Mouse (Mus musculus): ENCODE measurements around the gene Mras.

Mras gene

DNA sequence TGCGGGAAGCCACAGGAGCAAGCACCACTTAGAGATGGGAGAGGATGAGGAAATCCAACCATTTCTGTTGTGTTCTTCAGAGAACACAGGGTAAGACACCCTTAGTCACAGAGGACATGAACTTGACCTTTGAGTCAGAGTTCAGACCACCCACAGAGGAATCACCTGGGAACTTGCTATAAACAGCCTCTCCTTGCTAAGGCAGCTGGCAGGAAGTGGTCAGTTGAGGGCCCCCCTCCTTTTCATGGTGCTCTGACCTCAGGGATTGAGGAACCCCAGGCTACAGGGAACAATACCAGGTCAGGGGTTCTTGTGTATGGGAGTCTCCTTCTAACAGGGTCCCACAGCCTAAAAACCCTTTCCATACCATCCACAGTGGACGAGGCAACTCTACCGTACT lies 20.4 kb downstream of the Mras start:
- no peak for DNase-seq (ENCODE audit: low spot score in 2 of 2)

DNA sequence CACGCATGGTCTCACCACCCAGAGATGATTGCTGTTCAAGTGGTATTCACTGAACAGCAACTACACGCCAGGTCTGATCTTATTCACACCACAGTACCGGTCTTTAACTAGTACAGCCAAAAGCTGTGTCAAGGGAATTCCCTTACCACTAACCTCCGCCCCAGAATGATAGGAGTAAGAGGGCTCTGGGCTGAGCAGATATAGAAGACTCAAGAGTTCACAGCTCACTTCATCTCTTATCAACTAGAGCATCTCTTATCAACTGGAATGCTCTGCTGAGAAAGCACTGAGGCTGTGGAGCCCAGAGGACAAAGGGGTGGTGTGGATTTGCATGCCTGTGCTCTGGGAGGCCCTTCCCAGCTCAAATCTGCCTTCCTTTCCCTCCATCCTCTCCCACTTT lies 25.4 kb downstream of the Mras start:
- no peak for DNase-seq (ENCODE audit: low spot score in 2 of 2)

DNA sequence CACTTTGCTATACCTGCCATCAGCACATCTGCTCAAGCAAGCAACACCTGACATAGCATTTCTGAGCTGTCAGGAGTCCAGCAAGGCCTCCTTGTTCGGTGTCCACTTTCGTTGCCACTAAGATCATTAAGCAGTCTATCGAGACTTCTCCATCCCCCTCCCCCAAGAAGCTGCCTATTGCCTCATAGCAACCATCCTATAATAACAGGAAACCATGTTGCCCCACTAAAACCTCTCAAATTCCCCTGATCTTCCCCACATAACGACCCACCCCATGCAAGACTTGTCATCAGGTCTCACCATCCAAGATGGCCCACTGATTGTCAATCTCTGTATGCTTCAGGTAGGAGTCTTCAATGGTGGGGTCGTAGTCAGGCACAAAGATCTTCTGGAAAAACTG lies 26.1 kb downstream of the Mras start:
- DNase-seq (ENCODE audit: low spot score in 2 of 2): no peak

DNA sequence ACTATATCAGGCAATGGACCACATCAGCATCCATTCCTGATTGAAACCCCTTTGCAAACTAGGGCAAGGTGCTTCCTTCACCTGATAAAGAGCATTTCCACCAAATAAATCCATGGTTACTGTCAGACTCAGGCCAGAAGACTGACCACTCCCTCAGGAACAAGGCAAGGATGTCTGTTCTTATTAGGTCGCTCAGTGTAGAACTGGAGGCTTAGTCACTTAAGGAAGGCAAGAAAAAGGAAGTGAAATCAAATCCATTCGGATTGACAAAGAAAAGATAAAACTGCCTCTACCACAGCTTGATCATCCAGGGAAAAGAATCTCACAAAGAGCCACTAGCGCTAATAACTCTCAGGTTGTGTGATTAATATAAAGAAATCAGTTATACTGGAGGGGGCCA lies 27.9 kb downstream of the Mras start:
- DNase-seq (ENCODE audit: low spot score in 2 of 2): no peak

DNA sequence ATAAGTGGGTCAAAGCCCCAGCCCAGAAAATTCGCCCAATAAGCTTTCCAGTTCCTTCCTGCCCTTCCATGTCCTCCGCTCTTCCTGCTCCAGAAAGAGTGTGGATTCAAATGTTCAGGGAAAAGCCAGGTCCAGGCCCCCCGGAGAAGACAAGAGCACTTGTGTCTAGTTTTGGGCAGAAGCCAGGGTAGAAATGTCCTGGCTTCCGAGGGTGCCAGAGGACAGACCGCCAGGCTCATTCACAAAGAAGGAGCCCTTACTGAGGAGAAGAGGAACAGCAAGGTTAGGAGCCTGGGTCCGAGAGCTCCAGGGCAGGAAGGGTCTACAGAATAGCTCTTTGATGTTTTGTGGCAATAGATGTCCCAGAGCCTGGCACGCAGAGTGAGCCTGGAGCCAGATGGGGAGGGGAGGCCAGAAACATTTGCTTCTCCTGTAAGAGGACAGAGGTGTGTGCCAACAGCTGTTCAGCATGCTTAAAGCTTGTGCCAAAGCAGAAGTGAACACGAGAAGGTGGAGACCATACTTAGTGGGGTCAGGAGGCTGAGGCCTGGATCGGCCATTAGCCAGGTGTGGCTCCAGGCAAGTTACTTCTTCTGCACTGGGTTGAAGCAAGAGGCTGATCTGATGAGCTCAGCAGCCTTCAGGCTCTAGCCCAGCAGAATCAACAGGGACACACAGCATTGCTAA lies 35.8 kb downstream of the Mras start:
- peak in 1 of 2 experiments; percentile 64 for DNase-seq (ENCODE audit: low spot score in 2 of 2)

DNA sequence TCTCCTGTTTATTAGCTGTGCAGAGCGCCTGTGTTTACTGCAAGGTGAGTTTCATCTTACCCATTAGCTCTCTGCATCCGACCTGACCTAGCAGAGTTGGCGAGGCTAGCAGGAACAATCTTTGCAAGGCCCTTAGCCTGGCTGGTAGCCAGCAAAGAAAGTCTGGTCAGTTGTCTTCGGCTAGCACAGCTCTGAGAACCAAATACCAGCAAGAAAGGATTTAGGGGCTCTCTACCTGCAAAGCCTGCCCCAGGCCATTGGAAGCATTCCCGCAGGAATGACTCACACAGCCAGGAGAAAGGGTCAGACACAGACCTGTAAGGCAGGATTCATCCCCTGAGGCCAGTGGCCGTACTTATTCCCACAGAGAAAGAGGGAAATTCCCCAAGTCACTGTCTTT lies 36.4 kb downstream of the Mras start:
- no peak for DNase-seq (ENCODE audit: low spot score in 2 of 2)

DNA sequence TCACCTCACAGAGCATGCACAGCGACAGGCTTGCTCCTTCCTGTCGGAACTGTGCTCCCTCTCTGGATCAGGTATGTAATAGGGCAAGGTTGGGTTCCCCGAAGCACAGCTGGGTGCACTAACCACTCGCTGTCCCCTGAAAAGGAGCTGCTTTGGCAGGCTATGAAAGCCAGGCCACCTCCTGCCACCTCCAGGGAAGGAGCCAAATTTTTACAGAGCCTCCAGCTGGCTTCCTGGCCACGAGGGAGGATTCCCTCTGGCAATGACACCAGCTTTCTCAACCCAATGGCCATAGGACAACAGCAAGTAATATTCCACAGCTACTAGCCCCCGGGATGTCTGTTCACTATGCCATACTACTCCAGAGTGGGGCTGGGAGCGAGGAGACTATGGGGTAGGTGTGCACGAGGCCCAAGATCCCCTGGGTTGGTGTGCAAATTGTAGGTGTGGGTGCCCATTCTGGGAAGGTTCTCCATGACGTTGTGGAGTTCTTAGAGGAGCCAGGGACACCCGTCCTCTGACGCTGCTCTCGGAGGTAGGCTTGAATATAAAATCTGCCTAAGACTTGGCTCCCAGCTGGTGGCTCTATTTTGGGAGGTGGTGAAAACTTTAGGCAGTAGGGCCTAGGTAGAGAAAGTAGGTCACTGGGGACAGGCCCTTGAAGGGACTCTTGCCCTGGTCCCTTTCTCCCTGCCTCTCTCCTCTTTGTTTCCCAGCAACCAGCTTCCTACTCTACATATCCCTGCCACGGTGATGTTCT lies 39.9 kb downstream of the Mras start:
- no peak for DNase-seq (ENCODE audit: low spot score in 2 of 2)

DNA sequence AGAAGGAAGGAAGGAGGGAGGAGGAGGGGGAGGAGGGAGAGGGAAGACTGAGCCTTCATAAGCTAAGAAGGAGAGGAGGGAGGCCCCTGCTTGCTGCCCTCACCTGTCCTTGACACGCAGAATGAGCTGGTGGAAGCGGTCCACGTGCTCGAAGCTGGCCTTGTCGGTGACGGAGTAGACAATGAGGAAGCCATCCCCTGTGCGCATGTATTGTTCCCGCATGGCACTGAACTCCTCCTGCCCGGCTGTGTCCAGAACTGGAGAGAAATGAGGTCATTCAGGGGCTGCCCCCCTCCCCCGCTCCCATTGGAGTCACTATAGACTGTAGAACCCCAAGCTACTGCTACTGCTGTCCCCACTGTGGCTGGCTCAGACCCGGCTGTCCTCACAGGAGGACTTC lies 42.8 kb downstream of the Mras start:
- no peak for DNase-seq (ENCODE audit: low spot score in 2 of 2)

DNA sequence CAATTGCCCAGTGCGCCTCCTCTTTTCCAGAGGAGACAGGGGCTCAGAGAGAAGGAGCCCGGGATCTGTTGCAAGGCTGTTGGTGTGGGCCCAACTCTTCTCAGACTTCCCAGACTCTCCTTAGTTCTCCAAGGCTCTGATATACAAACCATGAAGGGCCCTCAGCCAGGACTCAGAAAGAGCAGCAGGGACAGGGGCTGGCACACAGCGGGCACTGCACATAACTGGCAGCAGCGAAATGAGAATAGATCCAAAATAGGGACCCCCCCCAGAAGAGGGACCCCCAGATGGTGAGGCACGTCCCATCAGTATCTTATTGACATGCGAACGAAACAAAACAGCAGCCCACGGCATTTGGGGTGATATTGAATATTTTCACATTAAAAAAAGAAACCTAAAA lies 44.0 kb downstream of the Mras start:
- DNase-seq (ENCODE audit: low spot score in 2 of 2): no peak

DNA sequence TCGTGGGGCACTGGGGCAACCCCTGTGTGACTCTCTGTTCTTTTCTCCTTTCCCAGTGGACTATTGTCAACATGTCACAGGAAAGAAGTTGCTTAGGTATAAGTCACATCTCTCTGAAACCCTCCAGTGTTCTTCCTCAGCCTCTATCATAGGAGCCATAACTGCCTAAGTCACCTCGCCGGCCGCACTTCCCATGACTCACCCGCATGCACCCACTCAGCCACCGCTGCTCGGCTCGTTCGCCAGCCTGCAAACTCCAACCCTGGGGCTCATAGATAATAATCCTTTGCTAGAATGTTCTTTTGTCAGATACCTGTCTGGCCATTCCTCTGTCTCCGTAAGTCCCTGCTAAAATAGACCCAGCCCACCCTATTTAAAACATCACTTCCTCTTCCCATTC lies 45.6 kb downstream of the Mras start:
- no peak for DNase-seq (ENCODE audit: low spot score in 2 of 2)

DNA sequence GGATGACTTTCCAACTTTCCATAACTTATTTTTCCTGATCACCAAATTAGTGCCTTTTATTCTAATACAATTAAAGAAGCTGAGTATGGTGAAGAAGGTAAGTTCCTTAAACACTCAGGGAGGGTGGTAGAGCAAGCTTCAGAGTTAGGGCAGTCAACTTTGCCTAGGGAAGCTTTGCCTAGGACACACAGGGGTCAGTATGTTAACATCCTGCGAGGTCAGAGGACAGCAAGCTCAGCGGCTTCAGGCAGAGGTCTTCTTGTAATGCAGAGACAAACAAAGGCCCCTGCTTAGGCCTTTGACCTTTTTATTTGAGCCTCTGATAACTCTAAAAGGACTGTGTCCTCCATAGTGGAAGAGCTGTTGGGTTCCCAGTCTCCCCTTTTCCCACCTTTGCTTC lies 46.5 kb downstream of the Mras start:
- DNase-seq (ENCODE audit: low spot score in 2 of 2): no peak

DNA sequence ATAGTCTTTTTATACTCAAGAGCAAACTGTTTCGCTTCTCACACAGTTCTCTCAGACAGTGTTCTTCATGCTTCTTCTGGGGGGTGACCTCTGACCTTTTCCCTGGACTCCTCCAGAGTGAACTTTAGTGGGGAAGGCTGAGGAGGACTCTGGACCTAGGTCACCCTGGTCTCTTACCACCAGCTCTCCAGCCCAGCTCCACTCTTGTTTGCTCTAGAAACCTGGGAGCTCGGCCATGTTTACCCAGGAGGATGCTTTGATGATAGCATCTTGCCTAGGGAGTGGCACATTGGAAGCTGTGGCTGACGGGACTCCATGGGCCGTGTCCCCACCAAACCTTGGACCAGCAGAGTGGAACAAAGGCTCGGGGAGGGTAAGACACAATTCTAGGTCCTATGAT lies 47.0 kb downstream of the Mras start:
- DNase-seq (ENCODE audit: low spot score in 2 of 2): no peak

DNA sequence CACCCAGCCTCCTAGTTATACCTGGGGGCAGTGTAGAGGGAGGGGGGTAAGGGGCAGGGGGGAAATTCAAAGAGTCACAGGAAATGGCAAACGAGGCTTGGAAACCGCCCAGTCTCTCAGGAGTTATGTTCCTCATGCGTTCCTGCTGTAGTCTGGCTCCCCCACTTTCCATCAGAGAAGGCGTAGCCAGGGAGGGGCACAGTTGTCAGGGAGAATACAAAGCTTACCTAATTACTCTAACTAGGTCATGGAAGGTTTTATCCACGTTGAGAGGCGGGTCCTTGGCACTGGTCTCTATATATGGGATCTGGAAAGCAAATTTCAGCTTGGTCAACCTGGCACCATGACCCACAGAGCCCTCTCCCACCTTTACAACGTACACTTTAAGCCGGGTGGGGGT lies 47.7 kb downstream of the Mras start:
- no peak for DNase-seq (ENCODE audit: low spot score in 2 of 2)

DNA sequence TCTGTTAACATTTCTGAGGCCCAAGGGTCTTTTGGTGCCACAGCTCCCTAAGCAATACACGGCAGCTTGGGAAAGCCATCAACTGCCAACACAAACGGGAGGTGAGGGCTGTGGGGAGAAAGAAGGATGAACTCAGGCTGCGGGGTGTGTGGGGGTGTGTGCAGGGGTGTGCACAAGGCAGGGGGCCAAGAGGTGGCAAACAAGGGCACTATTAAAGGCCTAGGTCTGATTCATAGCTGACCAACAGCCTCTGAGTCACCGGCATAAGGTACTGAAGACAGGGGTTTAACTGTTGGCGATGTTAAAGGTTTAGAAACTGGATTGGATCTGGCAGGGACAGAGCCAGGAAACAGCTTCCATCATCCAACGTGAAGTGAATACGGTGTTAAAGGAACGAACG lies 48.3 kb downstream of the Mras start:
- no peak for DNase-seq (ENCODE audit: low spot score in 2 of 2)

DNA sequence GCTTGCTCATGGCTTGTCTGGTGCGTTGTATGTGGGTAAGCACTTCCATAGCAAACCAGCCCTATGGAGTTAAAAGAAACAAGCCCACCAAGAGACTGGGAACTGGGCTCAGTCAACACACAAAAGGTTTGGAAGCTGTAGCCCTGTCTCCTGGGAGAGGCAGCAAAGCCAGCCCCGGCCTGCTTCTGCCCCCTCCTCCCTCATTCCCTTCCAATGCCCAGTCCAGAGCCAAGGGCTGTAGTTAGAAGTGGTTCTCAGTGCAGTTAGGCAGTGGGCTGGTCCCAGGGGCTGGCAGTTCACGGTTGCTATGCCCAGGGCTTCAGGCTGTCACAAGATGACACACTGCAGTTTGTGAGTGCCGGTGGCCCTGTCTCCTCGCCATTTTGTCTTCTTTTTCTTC lies 49.1 kb downstream of the Mras start:
- DNase-seq (ENCODE audit: low spot score in 2 of 2): peak; percentile 48 to 54

DNA sequence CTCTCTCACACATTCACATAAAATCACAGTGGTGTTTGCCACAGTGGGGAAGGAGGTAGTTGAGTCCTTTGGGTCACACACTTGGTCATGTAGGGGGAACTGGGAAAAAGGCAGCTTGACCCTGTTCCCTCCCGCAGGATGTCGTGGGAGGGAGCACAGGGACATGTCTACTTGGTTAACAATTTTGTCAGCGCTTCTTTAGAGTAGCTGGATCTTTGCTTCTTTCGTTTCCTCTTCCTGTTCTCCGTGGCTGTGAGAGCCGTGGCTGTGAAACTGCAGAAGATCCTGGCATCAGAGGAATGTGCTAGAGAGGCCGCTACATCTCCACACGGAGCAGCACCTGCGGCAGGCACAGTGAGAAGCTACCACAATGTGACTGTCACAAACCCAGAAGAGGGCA lies 54.6 kb downstream of the Mras start:
- no peak for DNase-seq (ENCODE audit: low spot score in 2 of 2)

DNA sequence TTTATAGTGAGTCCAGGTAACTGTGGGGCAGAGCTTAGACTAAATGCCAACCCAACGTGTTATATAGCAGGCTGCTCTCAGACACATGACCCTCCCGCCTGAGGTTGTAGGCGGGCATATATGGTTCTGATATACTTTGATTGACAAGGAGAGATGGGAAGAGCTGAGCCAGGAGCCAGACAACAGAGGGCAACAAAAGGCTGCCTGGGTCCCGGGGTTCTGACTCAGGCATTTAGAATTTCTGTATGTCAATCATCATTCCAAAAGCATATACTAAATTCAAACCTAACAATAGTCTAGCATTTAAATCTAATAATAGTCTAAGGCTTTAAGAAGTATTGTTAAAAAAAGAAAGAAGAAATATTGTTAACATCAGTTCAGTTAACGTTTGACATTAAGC lies 58.0 kb downstream of the Mras start:
- DNase-seq (ENCODE audit: low spot score in 2 of 2): no peak

DNA sequence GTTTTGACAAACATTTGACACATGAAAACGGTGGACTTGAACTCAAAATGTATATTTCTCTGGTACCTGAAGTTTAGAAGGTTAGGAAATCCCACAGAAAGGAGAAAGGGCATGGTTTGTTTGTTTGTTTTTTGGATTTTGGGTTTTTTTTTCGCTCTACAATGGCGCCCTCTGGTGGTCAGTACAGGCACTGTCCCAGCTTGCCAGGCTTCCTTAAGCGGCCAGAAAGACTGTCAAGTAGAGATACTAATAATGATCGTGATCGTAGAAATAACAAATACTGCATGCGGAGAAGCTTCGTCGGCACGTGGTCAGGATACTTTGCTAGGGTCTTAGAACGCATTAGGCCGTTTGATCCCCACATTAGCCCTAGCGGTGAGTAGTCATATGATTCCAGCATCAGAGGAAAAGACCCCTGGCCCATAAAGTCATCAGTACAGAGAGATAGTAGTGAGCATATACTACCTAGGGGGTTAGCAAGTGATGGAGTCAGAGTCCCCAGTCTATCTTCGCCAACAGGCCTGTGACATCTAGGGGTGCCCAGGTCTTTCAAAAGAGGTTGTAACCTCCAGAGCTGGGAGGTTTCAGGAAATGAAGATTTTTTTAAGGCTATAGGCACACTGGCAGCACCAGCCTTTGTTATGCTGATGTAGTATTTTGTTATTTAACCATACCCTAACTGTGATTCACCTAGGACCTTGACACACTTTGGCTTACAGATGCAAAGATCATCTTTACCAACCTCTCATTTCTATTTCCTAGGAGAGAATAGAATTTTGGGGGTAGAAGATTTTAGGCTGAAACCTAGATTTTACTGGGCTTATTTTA lies 60.4 kb downstream of the Mras start:
- DNase-seq (ENCODE audit: low spot score in 2 of 2): peak in 1 of 2 experiments; percentile 55

DNA sequence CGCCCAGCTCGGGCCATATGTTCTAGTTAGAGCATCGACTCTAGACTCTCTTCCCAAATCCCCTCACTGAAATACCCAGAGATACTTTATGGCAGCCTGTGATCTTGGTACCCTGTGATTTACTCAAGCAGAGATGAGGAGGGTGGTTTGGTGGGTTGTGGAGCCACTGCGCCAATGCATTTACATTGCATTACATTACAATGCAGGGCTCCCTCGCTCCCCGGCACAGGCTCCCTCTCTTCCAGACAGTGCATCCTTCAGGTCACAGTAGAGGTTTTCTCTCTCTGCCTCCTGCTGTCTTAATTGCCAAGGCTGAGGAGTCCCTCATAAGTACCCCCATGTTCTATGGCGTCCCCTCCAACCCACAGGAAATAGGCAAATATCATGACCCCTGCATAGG lies 68.8 kb downstream of the Mras start:
- DNase-seq (ENCODE audit: low spot score in 2 of 2): no peak

DNA sequence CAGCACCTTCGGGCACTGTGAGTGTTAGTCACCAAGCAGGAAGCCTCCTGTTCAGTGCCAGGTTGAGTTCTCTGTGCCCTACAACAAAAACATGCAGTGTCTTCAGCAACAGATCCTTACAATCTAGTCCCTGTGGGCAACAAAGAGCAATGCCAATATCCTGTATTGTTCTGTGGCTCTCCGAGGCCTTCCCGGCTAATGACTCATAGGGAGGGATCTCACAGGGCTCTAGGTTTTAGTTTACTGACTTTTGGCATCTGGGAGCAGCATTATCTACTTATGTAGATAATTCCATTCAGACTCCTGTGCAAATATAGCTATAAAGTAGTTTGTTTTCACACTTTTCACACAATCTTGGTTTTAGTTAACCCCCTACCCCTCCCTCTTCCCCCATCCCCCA lies 71.3 kb downstream of the Mras start:
- no peak for DNase-seq (ENCODE audit: low spot score in 2 of 2)

DNA sequence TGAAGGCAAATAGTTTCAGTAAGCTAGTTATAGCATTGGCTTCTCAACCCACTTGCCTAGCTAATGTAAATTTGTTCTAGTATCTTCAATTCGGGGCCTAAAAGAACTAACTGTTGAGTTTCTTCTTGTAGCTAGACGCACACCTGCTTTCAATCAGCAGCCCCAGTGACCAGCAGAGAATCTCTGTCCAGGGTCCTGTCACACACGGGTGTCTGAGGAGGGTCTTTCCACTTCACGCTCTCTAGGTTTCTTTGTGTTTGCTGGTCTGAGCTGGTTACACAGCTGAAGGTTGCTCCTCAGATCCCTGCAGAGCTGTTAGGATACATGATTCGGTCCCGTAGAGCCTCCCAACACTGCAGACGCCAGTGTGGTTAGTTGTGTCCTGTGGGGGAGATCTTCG lies 74.1 kb downstream of the Mras start:
- DNase-seq (ENCODE audit: low spot score in 2 of 2): no peak

DNA sequence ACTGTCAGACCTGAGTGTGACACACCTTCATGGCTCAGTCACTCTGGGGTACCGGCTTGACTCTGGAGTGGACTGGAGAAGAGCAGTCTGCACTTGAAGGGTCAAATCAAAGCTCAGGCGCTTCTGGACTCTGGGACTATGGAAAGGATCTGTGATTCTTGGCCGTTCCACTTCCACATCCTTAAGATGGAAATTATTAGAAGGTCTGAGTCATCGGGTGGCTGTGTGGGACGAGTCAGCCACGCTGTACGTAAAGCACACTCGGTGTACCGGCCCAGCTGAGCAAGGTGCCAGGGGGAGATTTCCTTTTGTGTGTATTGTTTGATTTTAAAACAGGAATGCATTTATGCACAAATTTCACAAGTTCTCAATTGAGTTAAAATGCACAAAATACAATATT lies 75.2 kb downstream of the Mras start:
- DNase-seq (ENCODE audit: low spot score in 2 of 2): no peak

DNA sequence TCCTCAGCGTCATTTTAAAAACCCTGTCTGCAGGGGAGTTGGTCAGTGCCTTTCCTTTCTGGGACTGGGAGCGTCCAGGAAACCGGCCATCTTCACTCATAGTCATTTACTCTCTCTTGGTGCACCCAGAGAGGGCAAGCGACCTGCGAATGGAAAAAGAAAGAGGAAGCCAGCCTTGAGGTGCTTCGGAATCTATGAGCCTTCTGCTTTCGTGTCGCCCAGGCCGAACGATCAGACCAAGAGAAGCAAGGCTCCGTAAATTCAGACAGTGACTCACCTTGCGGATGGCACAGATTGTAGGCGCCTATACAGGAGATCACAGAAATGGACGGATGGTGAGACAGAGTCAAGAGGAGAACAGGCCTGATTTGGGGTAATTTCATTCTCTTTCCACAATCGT lies 78.2 kb downstream of the Mras start:
- DNase-seq (ENCODE audit: low spot score in 2 of 2): no peak
